Mouse (Mus musculus): ENCODE measurements around the gene Arhgef2. TPM values are rescaled to one million over a fixed set of nuclear protein-coding genes. Genes with fewer than 3 reads are reported as not detected.
A peak's percentile ranks its signal among the peaks of the same experiment; 100 is the strongest.

Gene Arhgef2
- polyA plus RNA-seq, 1 experiment from 2014 or later = 210 TPM

GRCm38 (mm10) chr3:88622941-88623345 lies 17.2 kb downstream of the Arhgef2 start:
- peak overlapping the region; percentile 99 for H3K9ac ChIP-seq (replicated peaks; ENCODE audit: low read depth, low read length)
- peak overlapping the region; percentile 90 for H3K4me2 ChIP-seq (ENCODE audit: low read length)
- H3K9me3 ChIP-seq (ENCODE audit: control insufficient read depth, low read length) = no peaks in the 10 kb centered on the region
- H3K27ac ChIP-seq (ENCODE audit: low read length) = peak overlapping the region; percentile 99
- H3K36me3 ChIP-seq (ENCODE audit: control insufficient read depth, insufficient read depth) = no peaks in the 10 kb centered on the region
- H3K4me3 ChIP-seq (replicated peaks; ENCODE audit: low read length) = peak overlapping the region; percentile 92
- 2% methylated on average over 4 of the region's 6 CpGs for WGBS
- peaks cover 38% of the 10 kb centered on the region for H3K4me1 ChIP-seq (replicated peaks; ENCODE audit: control insufficient read depth, insufficient read depth, low read length)
- H3K27me3 ChIP-seq (replicated peaks; ENCODE audit: control insufficient read depth, insufficient read depth, low read length) = no peaks in the 10 kb centered on the region
- ATAC-seq = peak; percentile 58

- WGBS = 1% methylated on average over 15 of the region's 15 CpGs
- Histone ChIP-seq H3K27me3 (replicated peaks; ENCODE audit: control insufficient read depth, insufficient read depth, low read length) (no peaks in the 10 kb centered on the region), H3K9me3 (ENCODE audit: control insufficient read depth, low read length) (no peaks in the 10 kb centered on the region), H3K4me1 (replicated peaks; ENCODE audit: control insufficient read depth, insufficient read depth, low read length) (peaks cover 41% of the 10 kb centered on the region), H3K9ac (replicated peaks; ENCODE audit: low read depth, low read length) (peak overlapping the region; percentile 99), H3K4me3 (replicated peaks; ENCODE audit: low read length) (peak overlapping the region; percentile 92), H3K36me3 (ENCODE audit: control insufficient read depth, insufficient read depth) (no peaks in the 10 kb centered on the region), H3K4me2 (ENCODE audit: low read length) (peak overlapping the region; percentile 90), H3K27ac (ENCODE audit: low read length) (peak overlapping the region; percentile 99)
- peak; percentile 24 for ATAC-seq
Measured at GRCm38 (mm10) chr3:88623346-88624135, 17.8 kb downstream of the Arhgef2 start.

- WGBS = 2% methylated on average over 4 of the region's 4 CpGs
- peak; percentile 21; the same call in 1 of the 2 replicates for ATAC-seq
- Histone ChIP-seq H3K9ac (replicated peaks; ENCODE audit: low read depth, low read length) (peak overlapping the region; percentile 99), H3K4me3 (replicated peaks; ENCODE audit: low read length) (peak overlapping the region; percentile 92), H3K9me3 (ENCODE audit: control insufficient read depth, low read length) (no peaks in the 10 kb centered on the region), H3K4me1 (replicated peaks; ENCODE audit: control insufficient read depth, insufficient read depth, low read length) (peaks cover 43% of the 10 kb centered on the region), H3K27ac (ENCODE audit: low read length) (peak overlapping the region; percentile 99), H3K36me3 (ENCODE audit: control insufficient read depth, insufficient read depth) (no peaks in the 10 kb centered on the region), H3K4me2 (ENCODE audit: low read length) (peak overlapping the region; percentile 90), H3K27me3 (replicated peaks; ENCODE audit: control insufficient read depth, insufficient read depth, low read length) (no peaks in the 10 kb centered on the region)
Measured at GRCm38 (mm10) chr3:88624324-88624723, 18.6 kb downstream of the Arhgef2 start.

GRCm38 (mm10) chr3:88624951-88625350 lies 19.2 kb downstream of the Arhgef2 start:
- Histone ChIP-seq H3K9me3 (ENCODE audit: control insufficient read depth, low read length) (no peaks in the 10 kb centered on the region), H3K36me3 (ENCODE audit: control insufficient read depth, insufficient read depth) (peaks cover 4% of the 10 kb centered on the region), H3K4me2 (ENCODE audit: low read length) (peak overlapping the region; percentile 90), H3K27me3 (replicated peaks; ENCODE audit: control insufficient read depth, insufficient read depth, low read length) (no peaks in the 10 kb centered on the region), H3K4me1 (replicated peaks; ENCODE audit: control insufficient read depth, insufficient read depth, low read length) (peaks cover 43% of the 10 kb centered on the region), H3K9ac (replicated peaks; ENCODE audit: low read depth, low read length) (peak overlapping the region; percentile 99), H3K4me3 (replicated peaks; ENCODE audit: low read length) (peak overlapping the region; percentile 92), H3K27ac (ENCODE audit: low read length) (peak overlapping the region; percentile 99)
- WGBS = 41% methylated on average over 2 of the region's 2 CpGs
- ATAC-seq = no peak

GRCm38 (mm10) chr3:88625531-88625930 lies 19.8 kb downstream of the Arhgef2 start:
- Histone ChIP-seq H3K4me2 (ENCODE audit: low read length) (peak overlapping the region; percentile 90; the same call in 1 of the 2 replicates), H3K4me1 (replicated peaks; ENCODE audit: control insufficient read depth, insufficient read depth, low read length) (peaks cover 40% of the 10 kb centered on the region), H3K9me3 (ENCODE audit: control insufficient read depth, low read length) (no peaks in the 10 kb centered on the region), H3K9ac (replicated peaks; ENCODE audit: low read depth, low read length) (no peak overlapping the region), H3K36me3 (ENCODE audit: control insufficient read depth, insufficient read depth) (peaks cover 7% of the 10 kb centered on the region), H3K27ac (ENCODE audit: low read length) (no peak overlapping the region; the same call in 1 of the 2 replicates), H3K27me3 (replicated peaks; ENCODE audit: control insufficient read depth, insufficient read depth, low read length) (no peaks in the 10 kb centered on the region), H3K4me3 (replicated peaks; ENCODE audit: low read length) (no peak overlapping the region)
- ATAC-seq = no peak
- 92% methylated on average over 7 of the region's 7 CpGs for WGBS

GRCm38 (mm10) chr3:88626316-88626715 lies 20.6 kb downstream of the Arhgef2 start:
- ATAC-seq = no peak
- Histone ChIP-seq H3K9ac (replicated peaks; ENCODE audit: low read depth, low read length) (no peak overlapping the region; the same call in 1 of the 2 replicates), H3K27ac (ENCODE audit: low read length) (no peak overlapping the region), H3K36me3 (ENCODE audit: control insufficient read depth, insufficient read depth) (peaks cover 7% of the 10 kb centered on the region), H3K4me1 (replicated peaks; ENCODE audit: control insufficient read depth, insufficient read depth, low read length) (peaks cover 40% of the 10 kb centered on the region), H3K27me3 (replicated peaks; ENCODE audit: control insufficient read depth, insufficient read depth, low read length) (no peaks in the 10 kb centered on the region), H3K4me3 (replicated peaks; ENCODE audit: low read length) (no peak overlapping the region), H3K9me3 (ENCODE audit: control insufficient read depth, low read length) (no peaks in the 10 kb centered on the region), H3K4me2 (ENCODE audit: low read length) (no peak overlapping the region; the same call in 1 of the 2 replicates)
- 62% methylated on average over 7 of the region's 7 CpGs for WGBS

- H3K27me3 ChIP-seq (replicated peaks; ENCODE audit: control insufficient read depth, insufficient read depth, low read length) = no peaks in the 10 kb centered on the region
- peaks cover 14% of the 10 kb centered on the region for H3K36me3 ChIP-seq (ENCODE audit: control insufficient read depth, insufficient read depth)
- ATAC-seq = no peak
- no peak overlapping the region for H3K4me3 ChIP-seq (replicated peaks; ENCODE audit: low read length)
- H3K9ac ChIP-seq (replicated peaks; ENCODE audit: low read depth, low read length) = no peak overlapping the region
- H3K9me3 ChIP-seq (ENCODE audit: control insufficient read depth, low read length) = no peaks in the 10 kb centered on the region
- H3K4me2 ChIP-seq (ENCODE audit: low read length) = no peak overlapping the region
- 64% methylated on average over 4 of the region's 4 CpGs for WGBS
- peaks cover 40% of the 10 kb centered on the region for H3K4me1 ChIP-seq (replicated peaks; ENCODE audit: control insufficient read depth, insufficient read depth, low read length)
- no peak overlapping the region for H3K27ac ChIP-seq (ENCODE audit: low read length)
Measured at GRCm38 (mm10) chr3:88627114-88627513, 21.3 kb downstream of the Arhgef2 start.

- H3K4me1 ChIP-seq (replicated peaks; ENCODE audit: control insufficient read depth, insufficient read depth, low read length) = peaks cover 40% of the 10 kb centered on the region
- H3K4me3 ChIP-seq (replicated peaks; ENCODE audit: low read length) = no peak overlapping the region
- H3K36me3 ChIP-seq (ENCODE audit: control insufficient read depth, insufficient read depth) = peaks cover 18% of the 10 kb centered on the region
Measured at GRCm38 (mm10) chr3:88627535-88627934, 21.8 kb downstream of the Arhgef2 start.

GRCm38 (mm10) chr3:88628766-88629165 lies 23.0 kb downstream of the Arhgef2 start:
- peaks cover 40% of the 10 kb centered on the region for H3K4me1 ChIP-seq (replicated peaks; ENCODE audit: control insufficient read depth, insufficient read depth, low read length)
- no peak overlapping the region for H3K4me3 ChIP-seq (replicated peaks; ENCODE audit: low read length)
- H3K9ac ChIP-seq (replicated peaks; ENCODE audit: low read depth, low read length) = no peak overlapping the region
- no peak for ATAC-seq
- H3K36me3 ChIP-seq (ENCODE audit: control insufficient read depth, insufficient read depth) = peaks cover 22% of the 10 kb centered on the region
- H3K27me3 ChIP-seq (replicated peaks; ENCODE audit: control insufficient read depth, insufficient read depth, low read length) = no peaks in the 10 kb centered on the region
- H3K9me3 ChIP-seq (ENCODE audit: control insufficient read depth, low read length) = no peaks in the 10 kb centered on the region
- H3K27ac ChIP-seq (ENCODE audit: low read length) = no peak overlapping the region
- H3K4me2 ChIP-seq (ENCODE audit: low read length) = no peak overlapping the region
- whole genome bisulfite sequencing = 74% methylated on average over 3 of the region's 4 CpGs

More at GRCm38 (mm10) chr3:88627535-88627934, 21.8 kb downstream of the Arhgef2 start:
- Histone ChIP-seq H3K9me3 (ENCODE audit: control insufficient read depth, low read length) (no peaks in the 10 kb centered on the region), H3K27me3 (replicated peaks; ENCODE audit: control insufficient read depth, insufficient read depth, low read length) (no peaks in the 10 kb centered on the region), H3K4me2 (ENCODE audit: low read length) (no peak overlapping the region), H3K9ac (replicated peaks; ENCODE audit: low read depth, low read length) (no peak overlapping the region), H3K27ac (ENCODE audit: low read length) (no peak overlapping the region)
- no peak for ATAC-seq
- 94% methylated on average over 2 of the region's 2 CpGs for WGBS
